Mouse (Mus musculus) spleen, postnatal 14 days (tissue): ENCODE data around the gene Srrm1.
A peak's percentile ranks its signal among the peaks of the same experiment; 100 is the strongest.

Experiments
- DNase-seq, 2 experiments: peaks; one replicate each; pipeline ENCODE4 v3.0.0; 2021 to 2022; ENCODE audit warnings: low spot score in 2 of 2

Srrm1 gene

DNA sequence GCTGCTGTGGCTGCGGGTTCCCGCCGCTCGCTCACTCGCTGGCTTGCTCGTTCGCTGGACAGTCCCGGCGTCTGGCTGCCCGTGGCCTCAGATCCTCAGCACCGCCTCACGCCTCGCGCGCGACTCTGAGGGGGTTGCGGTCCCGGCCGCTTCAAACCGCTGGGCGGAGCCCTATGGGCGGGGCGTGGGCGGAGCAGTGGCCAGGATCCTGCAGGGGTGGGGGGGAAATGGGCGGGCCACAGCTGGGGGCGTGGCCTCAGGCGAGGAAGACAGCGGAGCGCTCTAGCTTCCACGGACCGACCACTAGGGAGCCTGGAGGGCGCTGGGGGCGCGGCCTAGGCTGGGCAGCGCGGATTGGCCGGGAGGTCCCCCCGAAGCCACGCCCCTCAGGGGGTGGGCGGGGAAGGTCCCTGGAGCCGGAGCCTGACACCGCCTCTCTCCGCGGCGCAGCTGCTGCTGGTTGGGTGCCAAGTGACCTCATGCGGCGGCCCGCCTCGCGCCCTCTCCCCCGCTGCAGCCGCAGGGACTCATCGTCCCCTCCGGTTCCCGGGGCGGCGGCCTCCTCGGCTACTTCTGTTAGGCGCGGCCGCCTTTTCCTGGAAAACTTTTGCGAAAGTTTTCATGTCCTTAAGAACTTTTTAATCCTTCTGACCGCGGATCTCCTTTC, 80.3 kb downstream of the Srrm1 start, which contains the start of gene Clic4:
TSS of gene Clic4 (minus strand) at position 175 of the 667 bp plus-strand sequence.
- peak; percentile 99 for DNase-seq

GRCm38 (mm10) chr4:135271881-135272616, 81.1 kb downstream of the Srrm1 start:
- peak; percentile 43 to 53 for DNase-seq

GRCm38 (mm10) chr4:135271419-135271828, 81.7 kb downstream of the Srrm1 start:
- DNase-seq = peak in 1 of 2 experiments; percentile 29
